Mouse (Mus musculus) cerebellum, adult 11-12 months (tissue): Measurements from ENCODE around the gene Cirbp.

Experiments used
- DNase-seq: peaks from one replicate; pipeline ENCODE4 v3.0.0; 2022

Gene Cirbp

GRCm38 (mm10) chr10:80165392-80166128 is at the start of gene Cirbp:
Gene Cirbp, plus strand, starts transcription at chr10:80165985.
- DNase-seq: peak; percentile 79

DNA sequence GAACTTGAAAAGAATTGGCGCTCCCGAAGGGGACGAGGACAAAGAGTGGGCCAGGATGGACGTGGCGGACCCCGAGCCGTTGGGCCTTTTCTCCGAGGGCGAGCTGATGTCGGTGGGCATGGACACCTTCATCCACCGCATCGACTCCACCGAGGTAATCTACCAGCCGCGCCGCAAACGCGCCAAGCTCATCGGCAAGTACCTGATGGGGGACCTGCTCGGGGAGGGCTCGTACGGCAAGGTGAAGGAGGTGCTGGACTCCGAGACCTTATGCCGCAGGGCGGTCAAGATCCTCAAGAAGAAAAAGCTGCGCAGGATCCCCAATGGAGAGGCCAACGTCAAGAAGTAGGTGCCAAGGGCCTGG is 49.2 kb upstream of the Cirbp start:
- DNase-seq: peak; percentile 65

DNA sequence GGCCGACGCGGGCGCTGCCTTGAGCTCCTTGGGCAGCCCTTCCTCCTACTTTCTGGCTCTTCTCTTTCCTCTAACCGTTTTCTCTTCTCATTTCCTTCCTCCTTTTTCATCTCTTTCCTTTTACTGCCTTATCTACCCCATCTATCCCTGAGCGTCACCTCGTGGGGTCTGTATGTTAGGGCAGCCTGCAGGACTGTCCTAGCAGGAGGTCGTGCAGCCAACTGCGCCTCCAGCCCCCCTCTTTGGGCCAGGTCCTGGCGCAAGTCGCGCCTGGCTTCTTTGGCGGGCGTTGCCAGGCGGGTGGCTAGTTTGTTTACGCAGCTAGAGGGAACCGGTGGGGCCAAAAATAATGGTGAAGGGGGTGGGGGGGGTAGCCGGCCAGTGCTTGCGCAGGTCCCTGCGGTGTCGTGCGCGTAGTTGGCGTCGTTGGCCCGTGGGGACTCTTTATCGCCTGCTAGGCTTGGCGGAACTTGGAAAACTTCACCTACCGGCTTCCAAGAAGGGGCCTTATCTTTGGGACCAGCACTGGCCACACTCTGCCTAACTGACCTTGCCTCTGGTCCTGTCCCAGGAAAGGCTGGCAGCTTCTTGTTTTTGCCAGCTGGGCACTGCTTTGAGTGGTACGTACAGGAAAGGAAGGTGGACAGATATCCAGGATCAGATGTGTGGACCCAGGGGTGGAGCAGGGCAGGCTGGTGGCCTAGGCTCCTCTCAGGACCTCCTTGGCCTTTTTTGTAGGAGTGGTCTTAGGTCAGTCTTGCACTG is 48.7 kb upstream of the Cirbp start:
- DNase-seq: peak; percentile 68

GRCm38 (mm10) chr10:80117736-80118135 is 48.0 kb upstream of the Cirbp start:
- DNase-seq: peak; percentile 79

DNA sequence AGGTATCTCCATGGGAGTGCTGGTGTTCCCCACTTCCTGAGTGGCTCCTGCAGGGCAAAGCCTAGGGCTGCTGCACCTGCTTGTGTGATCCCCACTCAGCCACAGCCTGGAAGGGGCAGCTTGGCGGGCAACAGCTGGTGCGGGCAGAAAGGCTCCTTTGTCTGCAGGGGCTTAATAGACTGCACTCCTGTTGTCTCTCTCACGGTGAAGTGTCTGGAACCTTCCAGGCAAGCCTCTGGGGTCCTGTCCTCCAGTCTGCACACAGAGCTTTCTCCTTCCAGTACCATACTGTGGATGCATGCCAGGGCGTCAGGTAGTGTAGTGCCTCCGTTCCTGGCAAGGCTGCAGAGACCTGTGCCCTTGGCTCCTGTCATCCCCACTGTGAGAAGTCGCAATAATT is 47.2 kb upstream of the Cirbp start:
- DNase-seq: peak; percentile 67

DNA sequence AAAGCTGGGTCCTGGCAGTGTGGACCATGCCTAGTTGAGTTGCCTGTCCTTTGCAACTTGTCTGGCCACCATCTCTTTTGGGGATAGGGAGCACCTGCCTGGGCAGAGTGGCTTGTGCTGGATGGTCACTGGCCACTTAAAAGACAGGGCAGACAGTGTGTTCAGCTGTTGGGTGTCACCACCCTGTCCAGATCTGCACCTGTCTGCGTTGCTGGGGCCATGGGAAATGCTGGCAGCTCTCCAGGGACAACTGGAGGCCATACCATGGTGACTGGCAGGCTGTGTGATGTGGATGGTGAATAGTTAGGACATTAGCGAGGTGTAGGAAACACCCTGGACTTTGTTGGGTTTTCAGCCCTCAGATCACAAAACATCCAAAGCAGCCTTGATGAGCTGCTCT is 45.6 kb upstream of the Cirbp start:
- peak; percentile 53 for DNase-seq

DNA sequence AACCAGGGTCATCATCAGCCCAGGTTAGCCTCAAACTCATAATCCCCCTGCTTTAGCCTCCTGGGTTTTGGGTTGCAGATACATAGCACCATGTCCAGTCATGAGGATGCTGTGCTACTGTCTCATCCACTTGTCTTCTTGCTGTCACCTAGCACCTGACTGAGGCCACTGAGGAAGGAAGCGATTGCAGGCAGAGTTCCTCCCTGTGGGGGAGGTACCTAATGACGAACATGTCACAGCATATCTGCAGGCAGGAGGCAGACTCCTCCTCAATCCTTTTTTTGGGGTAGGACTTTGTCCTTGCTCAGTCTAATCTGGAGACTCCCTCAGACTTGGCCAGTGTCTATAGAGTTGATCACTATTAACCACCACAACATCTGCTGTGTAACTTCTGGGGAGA is 44.1 kb upstream of the Cirbp start:
- no peak for DNase-seq

DNA sequence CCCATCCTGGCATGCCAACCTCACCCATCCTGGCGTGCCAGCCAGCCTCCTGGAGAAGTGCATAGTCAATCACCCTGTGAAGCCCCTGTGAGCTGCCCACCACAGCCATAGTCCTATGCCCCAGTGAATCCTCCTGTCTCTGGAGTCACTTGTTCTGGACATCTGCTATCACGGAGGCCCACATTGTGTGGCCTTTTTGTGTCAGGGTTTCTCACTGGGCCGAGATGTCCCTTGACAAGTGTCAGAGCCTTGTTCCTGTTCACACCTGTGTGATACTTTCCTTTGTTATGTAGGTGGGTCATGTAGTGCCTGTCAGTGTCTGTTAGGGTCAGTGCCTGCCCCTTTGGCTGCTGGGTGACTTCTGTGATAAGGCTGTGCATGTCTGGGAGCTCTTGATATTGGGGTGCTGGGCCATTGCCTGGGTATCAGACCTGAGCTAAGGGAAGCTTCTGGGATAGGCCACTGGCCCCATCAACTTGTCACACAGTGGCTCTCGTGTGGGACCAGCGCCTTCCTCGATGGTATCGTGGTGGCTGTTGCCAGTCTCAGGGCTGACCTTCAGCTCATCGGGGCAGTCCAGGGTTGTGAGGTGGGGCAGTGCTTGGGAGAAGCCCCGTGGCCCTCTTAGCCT is 41.7 kb upstream of the Cirbp start:
- no peak for DNase-seq

GRCm38 (mm10) chr10:80127920-80128319 is 37.9 kb upstream of the Cirbp start:
- DNase-seq: no peak

- DNase-seq: peak; percentile 88
These were observed 35.9 kb upstream of the Cirbp start for GRCm38 (mm10) chr10:80129846-80130245.

- no peak for DNase-seq
These were observed 35.3 kb upstream of the Cirbp start for GRCm38 (mm10) chr10:80130403-80131031.

GRCm38 (mm10) chr10:80131316-80131951 is 34.4 kb upstream of the Cirbp start:
- DNase-seq: peak; percentile 42

- peak; percentile 34 for DNase-seq
These were observed 33.8 kb upstream of the Cirbp start for GRCm38 (mm10) chr10:80131952-80132350.

DNA sequence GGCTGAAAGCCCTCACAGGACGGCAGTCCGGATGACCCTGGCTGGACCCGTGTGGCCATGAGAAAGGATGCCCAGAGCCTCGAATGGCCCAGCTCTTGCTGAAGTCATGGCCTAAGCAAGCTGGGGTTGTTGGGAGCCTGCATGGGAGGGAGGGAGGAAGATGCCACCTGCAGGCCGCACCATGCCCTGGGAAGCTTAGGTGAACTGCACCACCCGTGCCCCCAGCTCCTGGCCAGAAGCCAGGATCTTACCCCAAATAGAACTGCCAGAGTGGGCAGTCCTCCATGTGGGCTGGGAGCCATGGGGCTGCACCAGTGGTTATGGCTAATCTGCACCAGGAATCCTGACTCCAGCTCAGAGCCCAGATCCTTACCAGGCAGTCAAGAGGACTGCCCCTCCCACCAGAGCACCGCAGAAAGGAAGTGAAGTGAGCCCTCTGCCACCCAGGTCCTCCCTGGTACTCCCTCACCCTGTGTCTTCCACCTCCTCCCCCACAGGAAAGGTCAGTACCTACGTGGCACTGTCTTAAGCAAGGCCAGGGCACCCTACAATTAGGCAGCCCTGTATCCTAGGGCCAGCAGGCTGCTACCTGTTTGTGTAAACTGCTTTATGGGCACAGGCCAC is 32.4 kb upstream of the Cirbp start:
- DNase-seq: peak; percentile 68

DNA sequence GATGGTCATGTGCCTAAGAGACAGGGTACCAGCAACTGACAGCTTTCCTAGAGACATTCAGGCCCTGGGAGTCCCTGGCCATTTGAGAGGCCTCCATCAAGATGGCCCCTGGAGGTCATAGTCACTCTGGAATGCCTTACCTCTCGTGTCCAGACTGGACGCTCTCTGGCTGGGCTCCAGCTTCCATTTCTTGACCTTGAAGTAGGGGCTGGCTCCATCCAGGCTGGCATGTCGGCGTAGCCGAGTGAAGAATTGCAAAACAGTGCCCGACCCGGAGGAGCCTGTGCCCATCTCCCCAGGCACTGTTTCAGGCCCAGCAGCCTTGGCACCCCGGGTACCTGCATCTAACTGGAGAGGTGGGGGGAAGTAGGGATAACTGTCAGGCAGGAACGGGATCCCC is 31.4 kb upstream of the Cirbp start:
- DNase-seq: peak; percentile 53

DNA sequence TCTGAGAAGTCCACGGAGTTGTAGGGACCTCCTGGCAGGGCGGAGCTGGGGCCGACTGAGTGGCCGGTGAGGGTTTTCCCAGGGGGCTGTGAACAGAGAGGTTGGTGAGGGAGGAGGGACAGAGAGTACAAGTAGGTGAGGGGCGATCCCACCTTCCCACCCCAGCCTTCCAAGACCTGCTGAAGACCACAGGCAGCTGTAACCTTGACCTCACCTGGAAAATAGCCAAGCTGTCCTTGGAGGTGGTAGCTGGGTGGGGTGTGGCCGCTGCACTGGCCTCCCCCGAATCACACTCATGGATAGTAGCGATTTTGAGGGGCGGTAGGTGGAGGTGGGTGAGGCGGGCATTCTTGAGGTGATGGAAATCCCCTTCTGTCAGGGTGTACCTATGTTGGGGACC is 30.6 kb upstream of the Cirbp start:
- DNase-seq: peak; percentile 56

GRCm38 (mm10) chr10:80135641-80136040 is 30.1 kb upstream of the Cirbp start:
- DNase-seq: no peak

- DNase-seq: peak; percentile 52
These were observed 29.4 kb upstream of the Cirbp start for GRCm38 (mm10) chr10:80136179-80136951.

DNA sequence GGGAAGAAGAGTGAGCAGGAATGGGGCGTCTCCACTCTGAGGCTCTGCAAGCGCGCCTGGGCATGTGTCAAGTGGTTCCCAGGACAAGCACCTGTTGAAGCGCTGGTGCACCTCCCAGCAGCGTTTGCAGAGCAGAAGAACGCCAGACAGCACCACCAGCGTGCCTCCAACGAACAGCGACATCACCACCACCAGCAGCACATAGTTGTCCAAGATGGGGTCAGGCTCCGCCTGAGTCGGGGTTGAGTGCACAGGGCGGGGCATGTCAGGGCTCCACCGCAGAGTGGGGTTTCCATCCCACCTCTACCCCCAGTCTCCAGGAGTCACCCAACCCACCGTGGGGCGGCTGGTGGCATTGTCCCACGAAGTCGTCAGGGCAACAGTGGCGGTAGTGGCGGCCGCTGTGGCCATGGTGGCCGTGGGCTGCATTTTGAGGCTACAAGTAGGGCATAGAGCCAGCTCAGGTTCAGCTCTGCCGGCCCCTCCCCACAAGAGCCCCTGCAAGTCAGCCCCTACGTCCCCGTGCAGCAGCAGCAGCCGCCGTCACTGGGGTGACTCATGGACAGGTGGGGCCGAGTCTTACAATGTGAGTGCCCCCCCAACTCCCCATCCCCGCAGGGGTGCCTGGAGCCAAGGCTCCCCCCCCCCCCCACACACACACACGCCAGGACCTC is 28.7 kb upstream of the Cirbp start:
- DNase-seq: peak; percentile 78

GRCm38 (mm10) chr10:80137626-80138552 is 27.9 kb upstream of the Cirbp start:
- peak; percentile 75 for DNase-seq
